Mouse (Mus musculus): ENCODE measurements at regions not wholly inside any gene's neighbourhood (a gene's known extent, or its start where the extent isn't known, plus 50 kb on each side); places are given as distances from the start of the nearest gene placed in this dataset.
A peak's percentile ranks its signal among the peaks of the same experiment; 100 is the strongest.

- no peak for DNase-seq (ENCODE audit: low spot score)
- H3K27me3 ChIP-seq (ENCODE audit: control insufficient read depth, insufficient read depth, low read length): no peaks in the 10 kb centered on the region
- H3K27ac ChIP-seq (ENCODE audit: low read depth): no peak overlapping the region
- no peaks in the 10 kb centered on the region for H3K9me3 ChIP-seq (replicated peaks; ENCODE audit: control insufficient read depth, low read length)
- no peaks in the 10 kb centered on the region for H3K36me3 ChIP-seq (replicated peaks; ENCODE audit: control insufficient read depth, insufficient read depth, low read length)
- WGBS: 65% methylated on average over 4 of the region's 4 CpGs
- H3K9ac ChIP-seq (replicated peaks; ENCODE audit: low read depth, low read length): no peak overlapping the region
- TF ChIP-seq EP300 (IDR thresholded peaks at IDR 0.05; ENCODE audit: low read depth): no peak
- no peak for TF ChIP-seq CTCF (IDR thresholded peaks at IDR 0.05; ENCODE audit: low read depth)
- no peak overlapping the region for H3K4me3 ChIP-seq (ENCODE audit: low read depth, low read length)
- ATAC-seq (ENCODE audit: insufficient read depth, low read depth): no peak
- no peak overlapping the region for H3K4me2 ChIP-seq (ENCODE audit: low read depth, low read length)
- peaks cover 23% of the 10 kb centered on the region for H3K4me1 ChIP-seq (ENCODE audit: control insufficient read depth, insufficient read depth)
Measured at GRCm38 (mm10) chr11:90126289-90126688, 61.2 kb upstream of the Gm45716 start.

DNA sequence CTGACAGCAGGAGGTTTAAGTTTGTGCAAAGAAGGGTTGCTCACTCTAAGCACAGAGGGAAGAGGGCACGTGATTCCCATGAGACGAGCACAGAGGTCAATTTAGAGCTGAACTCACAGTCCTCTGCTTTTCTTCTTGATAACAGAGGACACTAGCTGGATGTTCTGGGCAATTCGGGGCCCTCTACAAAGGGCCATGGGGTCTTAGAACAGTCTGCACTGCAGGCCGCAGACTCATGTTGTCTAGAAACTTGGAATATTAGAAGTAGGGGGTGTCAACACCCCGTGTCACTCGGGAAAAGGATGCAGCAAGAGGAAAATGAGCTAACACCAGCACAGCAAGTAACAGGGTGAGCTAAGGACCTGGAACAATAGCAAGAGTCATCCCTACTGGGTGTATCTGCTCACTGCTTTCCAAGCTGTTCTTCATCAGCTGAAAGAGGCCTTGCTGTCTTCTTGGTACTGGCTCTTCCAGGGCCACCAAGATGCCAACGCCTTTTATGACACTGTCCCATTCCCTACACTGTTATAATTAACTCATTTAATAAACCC lies 58.5 kb upstream of the Gm45716 start:
- Histone ChIP-seq H3K9me3 (replicated peaks; ENCODE audit: control insufficient read depth, low read length) (no peaks in the 10 kb centered on the region), H3K4me1 (ENCODE audit: control insufficient read depth, insufficient read depth) (peaks cover 39% of the 10 kb centered on the region), H3K4me2 (ENCODE audit: low read depth, low read length) (no peak overlapping the region), H3K36me3 (replicated peaks; ENCODE audit: control insufficient read depth, insufficient read depth, low read length) (no peaks in the 10 kb centered on the region), H3K4me3 (ENCODE audit: low read depth, low read length) (no peak overlapping the region), H3K9ac (replicated peaks; ENCODE audit: low read depth, low read length) (no peak overlapping the region), H3K27me3 (ENCODE audit: control insufficient read depth, insufficient read depth, low read length) (no peaks in the 10 kb centered on the region), H3K27ac (ENCODE audit: low read depth) (0 out of 2 replicates have a peak overlapping the region, but pooled peaks have one; percentile 11)
- DNase-seq (ENCODE audit: low spot score): no peak
- WGBS: 69% methylated on average over 7 of the region's 7 CpGs
- ATAC-seq (ENCODE audit: insufficient read depth, low read depth): no peak
- TF ChIP-seq CTCF (IDR thresholded peaks at IDR 0.05; ENCODE audit: low read depth) (no peak), EP300 (IDR thresholded peaks at IDR 0.05; ENCODE audit: low read depth) (no peak)

- no peak for TF ChIP-seq EP300 (IDR thresholded peaks at IDR 0.05; ENCODE audit: low read depth)
- no peak for TF ChIP-seq CTCF (IDR thresholded peaks at IDR 0.05; ENCODE audit: low read depth)
- peaks cover 39% of the 10 kb centered on the region for H3K4me1 ChIP-seq (ENCODE audit: control insufficient read depth, insufficient read depth)
- ATAC-seq (ENCODE audit: insufficient read depth, low read depth): peak; percentile 78
- DNase-seq (ENCODE audit: low spot score): peak; percentile 75
- no peaks in the 10 kb centered on the region for H3K27me3 ChIP-seq (ENCODE audit: control insufficient read depth, insufficient read depth, low read length)
- no peak overlapping the region for H3K4me3 ChIP-seq (ENCODE audit: low read depth, low read length)
- H3K4me2 ChIP-seq (ENCODE audit: low read depth, low read length): peak overlapping the region; percentile 5; the same call in 1 of the 2 replicates
- WGBS: 28% methylated on average over 12 of the region's 12 CpGs
- no peaks in the 10 kb centered on the region for H3K9me3 ChIP-seq (replicated peaks; ENCODE audit: control insufficient read depth, low read length)
- peak overlapping the region; percentile 68 for H3K27ac ChIP-seq (ENCODE audit: low read depth)
- no peaks in the 10 kb centered on the region for H3K36me3 ChIP-seq (replicated peaks; ENCODE audit: control insufficient read depth, insufficient read depth, low read length)
- no peak overlapping the region for H3K9ac ChIP-seq (replicated peaks; ENCODE audit: low read depth, low read length)
Measured at GRCm38 (mm10) chr11:90129793-90130624, 57.5 kb upstream of the Gm45716 start.

- WGBS: 44% methylated on average over 1 of the region's 1 CpGs
- DNase-seq (ENCODE audit: low spot score) (peak; percentile 41), ATAC-seq (ENCODE audit: insufficient read depth, low read depth) (peak; percentile 54; the same call in 1 of the 2 replicates)
- Histone ChIP-seq H3K4me2 (ENCODE audit: low read depth, low read length) (no peak overlapping the region), H3K9me3 (replicated peaks; ENCODE audit: control insufficient read depth, low read length) (0 out of 2 replicates have a peak, but pooled peaks cover 4% of the 10 kb centered on the region), H3K4me3 (ENCODE audit: low read depth, low read length) (no peak overlapping the region), H3K9ac (replicated peaks; ENCODE audit: low read depth, low read length) (no peak overlapping the region), H3K4me1 (ENCODE audit: control insufficient read depth, insufficient read depth) (peaks cover 39% of the 10 kb centered on the region), H3K27ac (ENCODE audit: low read depth) (peak overlapping the region; percentile 68), H3K36me3 (replicated peaks; ENCODE audit: control insufficient read depth, insufficient read depth, low read length) (no peaks in the 10 kb centered on the region), H3K27me3 (ENCODE audit: control insufficient read depth, insufficient read depth, low read length) (no peaks in the 10 kb centered on the region)
- TF ChIP-seq CTCF (IDR thresholded peaks at IDR 0.05; ENCODE audit: low read depth) (no peak), EP300 (IDR thresholded peaks at IDR 0.05; ENCODE audit: low read depth) (0 out of 2 replicates have a peak, but pooled peaks have one; percentile 18)
Measured at GRCm38 (mm10) chr11:90130635-90131034, 56.8 kb upstream of the Gm45716 start.

GRCm38 (mm10) chr11:90132579-90132978 lies 54.9 kb upstream of the Gm45716 start:
- no peak for TF ChIP-seq EP300 (IDR thresholded peaks at IDR 0.05; ENCODE audit: low read depth)
- TF ChIP-seq CTCF (IDR thresholded peaks at IDR 0.05; ENCODE audit: low read depth): no peak
- Histone ChIP-seq H3K4me3 (ENCODE audit: low read depth, low read length) (no peak overlapping the region), H3K36me3 (replicated peaks; ENCODE audit: control insufficient read depth, insufficient read depth, low read length) (no peaks in the 10 kb centered on the region), H3K9ac (replicated peaks; ENCODE audit: low read depth, low read length) (no peak overlapping the region), H3K27ac (ENCODE audit: low read depth) (no peak overlapping the region), H3K9me3 (replicated peaks; ENCODE audit: control insufficient read depth, low read length) (0 out of 2 replicates have a peak, but pooled peaks cover 4% of the 10 kb centered on the region), H3K4me1 (ENCODE audit: control insufficient read depth, insufficient read depth) (peaks cover 39% of the 10 kb centered on the region), H3K4me2 (ENCODE audit: low read depth, low read length) (no peak overlapping the region), H3K27me3 (ENCODE audit: control insufficient read depth, insufficient read depth, low read length) (no peaks in the 10 kb centered on the region)
- ATAC-seq (ENCODE audit: insufficient read depth, low read depth): peak; percentile 66
- peak; percentile 51 for DNase-seq (ENCODE audit: low spot score)
- 39% methylated on average over 5 of the region's 5 CpGs for WGBS

Data from heart, postnatal 0 days (tissue).